Mouse (Mus musculus): ENCODE measurements around the gene Eif3i.

Gene Eif3i

GRCm38 (mm10) chr4:129600233-129601158 is at the start of gene Eif3i, which contains the start of gene Tmem234:
Gene Eif3i, minus strand, starts transcription at chr4:129600648.
Gene Tmem234, plus strand, starts transcription at chr4:129600668.
- peak; percentile 79 for DNase-seq (ENCODE audit: low read depth, low spot score)

- no peak for DNase-seq (ENCODE audit: low read depth, low spot score)
These were observed 48.2 kb upstream of the Eif3i start for GRCm38 (mm10) chr4:129648656-129649055.

- DNase-seq (ENCODE audit: low read depth, low spot score), result no peak
These were observed 44.8 kb upstream of the Eif3i start for GRCm38 (mm10) chr4:129645204-129645603.

GRCm38 (mm10) chr4:129641756-129642155 is 41.3 kb upstream of the Eif3i start:
- no peak for DNase-seq (ENCODE audit: low read depth, low spot score)

- peak; percentile 98 for DNase-seq (ENCODE audit: low read depth, low spot score)
These were observed 40.4 kb upstream of the Eif3i start, which contains the start of gene Txlna for GRCm38 (mm10) chr4:129640638-129641467. Gene Txlna, minus strand, starts transcription at chr4:129641065.

GRCm38 (mm10) chr4:129640101-129640637 is 39.7 kb upstream of the Eif3i start:
- no peak for DNase-seq (ENCODE audit: low read depth, low spot score)

GRCm38 (mm10) chr4:129639221-129639620 is 38.8 kb upstream of the Eif3i start:
- DNase-seq (ENCODE audit: low read depth, low spot score), result no peak

GRCm38 (mm10) chr4:129633852-129634251 is 33.4 kb upstream of the Eif3i start:
- DNase-seq (ENCODE audit: low read depth, low spot score), result no peak

- DNase-seq (ENCODE audit: low read depth, low spot score), result no peak
These were observed 31.4 kb upstream of the Eif3i start for GRCm38 (mm10) chr4:129631867-129632266.

- DNase-seq (ENCODE audit: low read depth, low spot score), result no peak
These were observed 30.5 kb upstream of the Eif3i start for GRCm38 (mm10) chr4:129630944-129631343.

GRCm38 (mm10) chr4:129626035-129626434 is 25.6 kb upstream of the Eif3i start:
- no peak for DNase-seq (ENCODE audit: low read depth, low spot score)

GRCm38 (mm10) chr4:129625496-129625895 is 25.0 kb upstream of the Eif3i start:
- no peak for DNase-seq (ENCODE audit: low read depth, low spot score)

GRCm38 (mm10) chr4:129625029-129625370 is 24.6 kb upstream of the Eif3i start:
- peak; percentile 76 for DNase-seq (ENCODE audit: low read depth, low spot score)

GRCm38 (mm10) chr4:129624281-129625028 is 24.0 kb upstream of the Eif3i start:
- DNase-seq (ENCODE audit: low read depth, low spot score), result peak; percentile 98

- peak; percentile 76 for DNase-seq (ENCODE audit: low read depth, low spot score)
These were observed 23.2 kb upstream of the Eif3i start, which contains the start of gene Ccdc28b for GRCm38 (mm10) chr4:129623681-129624091. Gene Ccdc28b, minus strand, starts transcription at chr4:129623947.

- no peak for DNase-seq (ENCODE audit: low read depth, low spot score)
These were observed 22.5 kb upstream of the Eif3i start for GRCm38 (mm10) chr4:129622803-129623535.

GRCm38 (mm10) chr4:129622120-129622802 is 21.8 kb upstream of the Eif3i start:
- DNase-seq (ENCODE audit: low read depth, low spot score), result no peak

- no peak for DNase-seq (ENCODE audit: low read depth, low spot score)
These were observed 20.9 kb upstream of the Eif3i start for GRCm38 (mm10) chr4:129621283-129621841.

GRCm38 (mm10) chr4:129620419-129621282 is 20.2 kb upstream of the Eif3i start:
- DNase-seq (ENCODE audit: low read depth, low spot score), result no peak

Measured in telencephalon, adult 2 months (tissue).